ENCODE assay signal across 8 mouse cellular contexts in genomic region chr9:123528087-123528925, GRCm38 (mm10). TPM values are rescaled to one million over a fixed set of nuclear protein-coding genes. Genes with fewer than 3 reads are reported as not detected.
DNase-seq lines count a peak whose midpoint lies in the region; ATAC-seq and TF ChIP-seq lines count a peak whose summit lies in the region.

No protein-coding gene starts in this region.

- H3K4me3 ChIP-seq in heart, embryonic 12.5 days: peak overlapping the region; percentile 83
- H3K4me3 ChIP-seq in G1E (ENCODE audit: low read depth, low read length): peak overlapping the region; percentile 96
- H3K4me3 ChIP-seq in erythroblast, embryonic 14.5 days (replicated peaks): peak overlapping the region; percentile 95
- peak overlapping the region; percentile 95 for H3K4me3 ChIP-seq in neural tube, embryonic 15.5 days (replicated peaks)

- no peaks in the 10 kb centered on the region for H3K36me3 ChIP-seq in heart, embryonic 12.5 days
- H3K36me3 ChIP-seq in G1E (replicated peaks): peaks cover 3% of the 10 kb centered on the region
- H3K36me3 ChIP-seq in erythroblast, embryonic 14.5 days (ENCODE audit: control insufficient read depth): no peaks in the 10 kb centered on the region; the same call in 1 of the 2 replicates
- no peaks in the 10 kb centered on the region for H3K36me3 ChIP-seq in neural tube, embryonic 15.5 days

- DNase-seq in heart, adult 18-20 months: no peak
- DNase-seq in G1E (ENCODE audit: low spot score): no peak
- DNase-seq in kidney, postnatal 36 days: peak; percentile 24 to 65
- DNase-seq in left cerebral cortex, postnatal 36 days (ENCODE audit: low spot score in 2 of 2): no peak
- DNase-seq in layer of hippocampus, postnatal 36 days: no peak

- H3K27ac ChIP-seq in heart, embryonic 12.5 days (ENCODE audit: poor library complexity, severe bottlenecking): peak overlapping the region; percentile 97
- peak overlapping the region; percentile 90 for H3K27ac ChIP-seq in neural tube, embryonic 15.5 days (replicated peaks)

- no peaks in the 10 kb centered on the region for H3K9me3 ChIP-seq in heart, embryonic 12.5 days (replicated peaks)
- no peaks in the 10 kb centered on the region for H3K9me3 ChIP-seq in G1E (replicated peaks)
- no peaks in the 10 kb centered on the region for H3K9me3 ChIP-seq in erythroblast, embryonic 14.5 days (ENCODE audit: control insufficient read depth, low read length)
- no peaks in the 10 kb centered on the region for H3K9me3 ChIP-seq in neural tube, embryonic 15.5 days (replicated peaks)

- WGBS in heart, embryonic 12.5 days: 32% methylated on average over 6 of the region's 6 CpGs
- WGBS in neural tube, embryonic 15.5 days: 16% methylated on average over 6 of the region's 6 CpGs

- intact Hi-C loops in left cerebral cortex, postnatal 36 days (cut with DNase I): loop anchor here (5.0 to 10.0 kb wide), 2 partner anchors 271 to 374 kb away; partner anchors contain the start of gene Clec3b

- peak overlapping the region; percentile 81 for H3K9ac ChIP-seq in heart, embryonic 12.5 days
- peak overlapping the region; percentile 56 for H3K9ac ChIP-seq in neural tube, embryonic 15.5 days (replicated peaks)

- H3K4me1 ChIP-seq in heart, embryonic 12.5 days (replicated peaks): peaks cover 17% of the 10 kb centered on the region
- peaks cover 35% of the 10 kb centered on the region for H3K4me1 ChIP-seq in G1E (ENCODE audit: insufficient read depth, low read depth, low read length)
- H3K4me1 ChIP-seq in erythroblast, embryonic 14.5 days (ENCODE audit: control insufficient read depth): peaks cover 66% of the 10 kb centered on the region
- peaks cover 37% of the 10 kb centered on the region for H3K4me1 ChIP-seq in neural tube, embryonic 15.5 days

- H3K27me3 ChIP-seq in heart, embryonic 12.5 days (replicated peaks): no peaks in the 10 kb centered on the region
- no peaks in the 10 kb centered on the region for H3K27me3 ChIP-seq in G1E (ENCODE audit: insufficient read depth, low read length)
- no peaks in the 10 kb centered on the region for H3K27me3 ChIP-seq in erythroblast, embryonic 14.5 days (ENCODE audit: control insufficient read depth)
- no peaks in the 10 kb centered on the region for H3K27me3 ChIP-seq in neural tube, embryonic 15.5 days (replicated peaks)

- no peak for TF ChIP-seq CTCF in G1E (IDR thresholded peaks at IDR 0.05; ENCODE audit: low read depth, low read length)

- ATAC-seq in heart, embryonic 12.5 days (ENCODE audit: insufficient number of reproducible peaks, low FRiP score): no peak
- no peak for ATAC-seq in G1E (ENCODE audit: extremely low read depth, insufficient number of reproducible peaks, low FRiP score, poor library complexity, severe bottlenecking)
- no peak for ATAC-seq in neural tube, embryonic 15.5 days (ENCODE audit: low FRiP score)

- peak overlapping the region; percentile 76 for H3K4me2 ChIP-seq in heart, embryonic 12.5 days
- peak overlapping the region; percentile 62 for H3K4me2 ChIP-seq in neural tube, embryonic 15.5 days

RNA-seq across cellular contexts. Expression of gene Sacm1l, which starts 1.3 kb away (rescaled TPM):
- 48.2 and 54.3 TPM in 2 replicates for polyA plus RNA-seq in heart, embryonic 12.5 days (2016; fragmentation: Nextera tagmentation; extraction: Ambion mirVana)
- 10 to 100 TPM; 35.2 to 35.4 TPM for total RNA-seq in heart, adult 18-20 months (2021)
- total RNA-seq in G1E (2014; fragmentation: Nextera tagmentation) (42.3 and 43.3 TPM in 2 replicates), G1E (2017) (54.7 and 59.7 TPM in 2 replicates)
- 1.8 and 2.0 TPM in 2 replicates for polyA plus RNA-seq in G1E (2012)
- polyA plus RNA-seq in erythroblast, embryonic 14.5 days (2012): 0.07 and 0.08 TPM in 2 replicates
- polyA plus RNA-seq in neural tube, embryonic 15.5 days (2015; fragmentation: Nextera tagmentation; extraction: Ambion mirVana): 57.4 and 59.3 TPM in 2 replicates
- total RNA-seq in left cerebral cortex, postnatal 36 days (2021): 10 to 100 TPM; 52.8 to 60.8 TPM
- 10 to 100 TPM; 59.3 to 63.7 TPM for total RNA-seq in layer of hippocampus, postnatal 36 days (2021)

RNA-seq across cellular contexts. Expression of gene Limd1, which starts 49.8 kb away (rescaled TPM):
- polyA plus RNA-seq in heart, embryonic 12.5 days (2016; fragmentation: Nextera tagmentation; extraction: Ambion mirVana): 37.8 and 40.8 TPM in 2 replicates
- total RNA-seq in heart, adult 18-20 months (2021): 10 to 100 TPM; 32.8 to 37.1 TPM
- total RNA-seq in G1E (2014; fragmentation: Nextera tagmentation) (30.3 and 31.2 TPM in 2 replicates), G1E (2017) (22.8 and 24.9 TPM in 2 replicates)
- 12.8 and 14.0 TPM in 2 replicates for polyA plus RNA-seq in G1E (2012)
- polyA plus RNA-seq in erythroblast, embryonic 14.5 days (2012): 1.1 TPM in 2 replicates
- polyA plus RNA-seq in neural tube, embryonic 15.5 days (2015; fragmentation: Nextera tagmentation; extraction: Ambion mirVana): 10.9 and 20.3 TPM in 2 replicates
- total RNA-seq in left cerebral cortex, postnatal 36 days (2021): 1 to 10 TPM; 6.2 to 6.8 TPM
- total RNA-seq in layer of hippocampus, postnatal 36 days (2021): 1 to 10 TPM; 7.5 to 7.7 TPM

Comparison
In these comparisons a context has a peak if more than half of its experiments do, and no peak if none do; other contexts are left out.
1. DNase-seq: peak in kidney, postnatal 36 days (2 of 2); none in heart, adult 18-20 months (0 of 2), G1E (single experiment), left cerebral cortex, postnatal 36 days (0 of 2) and layer of hippocampus, postnatal 36 days (0 of 2).
2. Peak in every context shown above with its lines, with median percentiles within 50 percentile points of each other: H3K4me3 ChIP-seq.